Mouse (Mus musculus): ENCODE data around the gene Foxi3. TPM values are rescaled to one million over a fixed set of nuclear protein-coding genes. Genes with fewer than 3 reads are reported as not detected.

Foxi3 gene
- polyA plus RNA-seq, 1 experiment = not detected

- no peaks in the 10 kb centered on the region for H3K4me1 ChIP-seq (ENCODE audit: control insufficient read depth, insufficient read depth, insufficient read length)
Observed at GRCm38 (mm10) chr6:70981036-70981435, 24.7 kb downstream of the Foxi3 start.

GRCm38 (mm10) chr6:70982416-70982815, 26.1 kb downstream of the Foxi3 start:
- WGBS = 83% methylated on average over 1 of the region's 1 CpGs

More at GRCm38 (mm10) chr6:70981036-70981435, 24.7 kb downstream of the Foxi3 start:
- no peaks in the 10 kb centered on the region for H3K36me3 ChIP-seq (ENCODE audit: control insufficient read depth, insufficient read depth, low read length)
- no peaks in the 10 kb centered on the region for H3K27me3 ChIP-seq (ENCODE audit: control insufficient read depth, insufficient read depth, low read length)
- TF ChIP-seq POLR2A (IDR thresholded peaks at IDR 0.05; ENCODE audit: low read depth, low read length) = no peak
- no peak for TF ChIP-seq CTCF (IDR thresholded peaks at IDR 0.05; ENCODE audit: extremely low read depth, insufficient read depth, insufficient read length, insufficient replicate concordance)
- 87% methylated on average over 8 of the region's 8 CpGs for WGBS
- no peak for DNase-seq (ENCODE audit: low read depth in 1 of 2, low spot score in 2 of 2)
- no peak overlapping the region for H3K4me3 ChIP-seq (ENCODE audit: extremely low read depth, insufficient read depth, insufficient read length)
- H3K27ac ChIP-seq (ENCODE audit: insufficient read depth, low read length) = no peak overlapping the region

GRCm38 (mm10) chr6:70986683-70987082, 30.4 kb downstream of the Foxi3 start:
- no peak for TF ChIP-seq POLR2A (IDR thresholded peaks at IDR 0.05; ENCODE audit: low read depth, low read length)
- no peak for TF ChIP-seq CTCF (IDR thresholded peaks at IDR 0.05; ENCODE audit: extremely low read depth, insufficient read depth, insufficient read length, insufficient replicate concordance)
- Histone ChIP-seq H3K36me3 (ENCODE audit: control insufficient read depth, insufficient read depth, low read length) (no peaks in the 10 kb centered on the region), H3K27ac (ENCODE audit: insufficient read depth, low read length) (no peak overlapping the region), H3K27me3 (ENCODE audit: control insufficient read depth, insufficient read depth, low read length) (no peaks in the 10 kb centered on the region), H3K4me1 (ENCODE audit: control insufficient read depth, insufficient read depth, insufficient read length) (no peaks in the 10 kb centered on the region), H3K4me3 (ENCODE audit: extremely low read depth, insufficient read depth, insufficient read length) (no peak overlapping the region)
- 94% methylated on average over 8 of the region's 8 CpGs for WGBS
- no peak for DNase-seq (ENCODE audit: low read depth in 1 of 2, low spot score in 2 of 2)

More at GRCm38 (mm10) chr6:70982416-70982815, 26.1 kb downstream of the Foxi3 start:
- Histone ChIP-seq H3K36me3 (ENCODE audit: control insufficient read depth, insufficient read depth, low read length) (no peaks in the 10 kb centered on the region), H3K27me3 (ENCODE audit: control insufficient read depth, insufficient read depth, low read length) (no peaks in the 10 kb centered on the region), H3K4me1 (ENCODE audit: control insufficient read depth, insufficient read depth, insufficient read length) (no peaks in the 10 kb centered on the region), H3K27ac (ENCODE audit: insufficient read depth, low read length) (no peak overlapping the region), H3K4me3 (ENCODE audit: extremely low read depth, insufficient read depth, insufficient read length) (no peak overlapping the region)
- TF ChIP-seq CTCF (IDR thresholded peaks at IDR 0.05; ENCODE audit: extremely low read depth, insufficient read depth, insufficient read length, insufficient replicate concordance) = no peak
- no peak for TF ChIP-seq POLR2A (IDR thresholded peaks at IDR 0.05; ENCODE audit: low read depth, low read length)
- DNase-seq (ENCODE audit: low read depth in 1 of 2, low spot score in 2 of 2) = no peak

- no peaks in the 10 kb centered on the region for H3K4me1 ChIP-seq (ENCODE audit: control insufficient read depth, insufficient read depth, insufficient read length)
- 91% methylated on average over 4 of the region's 4 CpGs for WGBS
- no peak overlapping the region for H3K27ac ChIP-seq (ENCODE audit: insufficient read depth, low read length)
- no peaks in the 10 kb centered on the region for H3K27me3 ChIP-seq (ENCODE audit: control insufficient read depth, insufficient read depth, low read length)
- DNase-seq (ENCODE audit: low read depth in 1 of 2, low spot score in 2 of 2) = no peak
- no peak overlapping the region for H3K4me3 ChIP-seq (ENCODE audit: extremely low read depth, insufficient read depth, insufficient read length)
- no peaks in the 10 kb centered on the region for H3K36me3 ChIP-seq (ENCODE audit: control insufficient read depth, insufficient read depth, low read length)
- no peak for TF ChIP-seq POLR2A (IDR thresholded peaks at IDR 0.05; ENCODE audit: low read depth, low read length)
- TF ChIP-seq CTCF (IDR thresholded peaks at IDR 0.05; ENCODE audit: extremely low read depth, insufficient read depth, insufficient read length, insufficient replicate concordance) = no peak
Observed at GRCm38 (mm10) chr6:70996123-70996723, 39.9 kb downstream of the Foxi3 start.

- 85% methylated on average over 2 of the region's 2 CpGs for WGBS
- H3K36me3 ChIP-seq (ENCODE audit: control insufficient read depth, insufficient read depth, low read length) = no peaks in the 10 kb centered on the region
Observed at GRCm38 (mm10) chr6:71002656-71003055, 46.3 kb downstream of the Foxi3 start.

GRCm38 (mm10) chr6:71004161-71004560, 47.8 kb downstream of the Foxi3 start:
- no peaks in the 10 kb centered on the region for H3K27me3 ChIP-seq (ENCODE audit: control insufficient read depth, insufficient read depth, low read length)
- no peak for DNase-seq (ENCODE audit: low read depth in 1 of 2, low spot score in 2 of 2)
- TF ChIP-seq CTCF (IDR thresholded peaks at IDR 0.05; ENCODE audit: extremely low read depth, insufficient read depth, insufficient read length, insufficient replicate concordance) (no peak), POLR2A (IDR thresholded peaks at IDR 0.05; ENCODE audit: low read depth, low read length) (no peak)
- H3K4me3 ChIP-seq (ENCODE audit: extremely low read depth, insufficient read depth, insufficient read length) = no peak overlapping the region
- no peaks in the 10 kb centered on the region for H3K4me1 ChIP-seq (ENCODE audit: control insufficient read depth, insufficient read depth, insufficient read length)
- no peaks in the 10 kb centered on the region for H3K36me3 ChIP-seq (ENCODE audit: control insufficient read depth, insufficient read depth, low read length)
- 83% methylated on average over 2 of the region's 2 CpGs for WGBS
- H3K27ac ChIP-seq (ENCODE audit: insufficient read depth, low read length) = no peak overlapping the region

More at GRCm38 (mm10) chr6:71002656-71003055, 46.3 kb downstream of the Foxi3 start:
- no peak overlapping the region for H3K27ac ChIP-seq (ENCODE audit: insufficient read depth, low read length)
- H3K4me3 ChIP-seq (ENCODE audit: extremely low read depth, insufficient read depth, insufficient read length) = no peak overlapping the region
- no peak for TF ChIP-seq POLR2A (IDR thresholded peaks at IDR 0.05; ENCODE audit: low read depth, low read length)
- no peak for TF ChIP-seq CTCF (IDR thresholded peaks at IDR 0.05; ENCODE audit: extremely low read depth, insufficient read depth, insufficient read length, insufficient replicate concordance)
- no peaks in the 10 kb centered on the region for H3K27me3 ChIP-seq (ENCODE audit: control insufficient read depth, insufficient read depth, low read length)
- H3K4me1 ChIP-seq (ENCODE audit: control insufficient read depth, insufficient read depth, insufficient read length) = no peaks in the 10 kb centered on the region
- no peak for DNase-seq (ENCODE audit: low read depth in 1 of 2, low spot score in 2 of 2)

Other genes starting within 250 kb of the Foxi3 start
- 12.7 and 15.1 TPM in 2 replicates for gene Rpia, start 164.3 kb upstream of the Foxi3 start, polyA plus RNA-seq (2012; rRNA removed)
- 15.7 and 31.3 TPM in 2 replicates for gene Eif2ak3, start 112.0 kb upstream of the Foxi3 start, polyA plus RNA-seq (2012; rRNA removed)
- gene Tex37, start 37.6 kb upstream of the Foxi3 start, polyA plus RNA-seq (2012; rRNA removed) = not detected in 2 replicates
- 2.1 and 2.5 TPM in 2 replicates for gene Thnsl2, start 187.9 kb downstream of the Foxi3 start, polyA plus RNA-seq (2012; rRNA removed)
- 0.23 TPM in 1 of 2 replicates, not detected in the other for gene Fabp1, start 243.3 kb downstream of the Foxi3 start, polyA plus RNA-seq (2012; rRNA removed)

Measured in spleen, adult 2 months (tissue).